Mouse (Mus musculus) midbrain, embryonic 13.5 days (tissue): ENCODE measurements at regions not wholly inside any gene's neighbourhood (a gene's known extent, or its start where the extent isn't known, plus 50 kb on each side); places are given as distances from the start of the nearest gene placed in this dataset.

Source experiments
- ATAC-seq: fragments of 200-750 bp; cut with Nextera tagmentation; 2 replicates; pipeline ENCODE4 v1.8.0; 2017; ENCODE audit warnings: mild to moderate bottlenecking, moderate TSS enrichment, moderate library complexity
- H3K27ac ChIP-seq: fragments of 300-500 bp; sonication (generic); 2 replicates; pipeline ENCODE4 v1.5.1; 2015; ENCODE audit warnings: inconsistent platforms, mild to moderate bottlenecking, moderate library complexity
- H3K27me3 ChIP-seq: fragments of 300-500 bp; sonication (generic); 2 replicates; pipeline ENCODE4 v1.6.1; 2015; ENCODE audit warnings: mild to moderate bottlenecking, inconsistent platforms
- H3K36me3 ChIP-seq: fragments of 300-500 bp; sonication (generic); 2 replicates; pipeline ENCODE4 v1.6.1; 2015; ENCODE audit warnings: mild to moderate bottlenecking, inconsistent platforms
- H3K4me1 ChIP-seq: fragments of 300-500 bp; sonication (generic); replicated peaks from 2 replicates; pipeline ENCODE4 v1.6.1; 2015; ENCODE audit warnings: inconsistent platforms
- H3K4me2 ChIP-seq: fragments of 300-500 bp; sonication (generic); replicated peaks from 2 replicates; pipeline ENCODE4 v1.6.1; 2015; ENCODE audit warnings: moderate library complexity, mild to moderate bottlenecking, inconsistent platforms
- H3K4me3 ChIP-seq: fragments of 300-500 bp; sonication (generic); replicated peaks from 2 replicates; pipeline ENCODE4 v1.5.1; 2015; ENCODE audit warnings: mild to moderate bottlenecking, inconsistent platforms
- H3K9ac ChIP-seq: fragments of 300-500 bp; sonication (generic); replicated peaks from 2 replicates; pipeline ENCODE4 v1.6.1; 2015; ENCODE audit warnings: mild to moderate bottlenecking, inconsistent platforms
- H3K9me3 ChIP-seq: fragments of 300-500 bp; sonication (generic); 2 replicates; pipeline ENCODE4 v1.6.1; 2016; ENCODE audit warnings: mild to moderate bottlenecking, inconsistent platforms
- WGBS: fragments of 180-500 bp; shearing (Covaris S2); methylation state at CpG from one replicate; pipeline ENCODE4 v1.1.7; 2015; 5-methylcytosine and 5-hydroxymethylcytosine counted together

GRCm38 (mm10) chr9:47134479-47134878 lies 135.9 kb downstream of the Gm4791 start:
- no peaks in the 10 kb centered on the region for H3K27me3 ChIP-seq
- H3K36me3 ChIP-seq = no peaks in the 10 kb centered on the region
- no peaks in the 10 kb centered on the region for H3K9me3 ChIP-seq
- H3K4me1 ChIP-seq = 0 out of 2 replicates have a peak, but pooled peaks cover 3% of the 10 kb centered on the region
- no peak overlapping the region for H3K27ac ChIP-seq
- WGBS = 86% methylated on average over 4 of the region's 4 CpGs
- no peak overlapping the region for H3K4me2 ChIP-seq
- H3K4me3 ChIP-seq = no peak overlapping the region
- no peak overlapping the region for H3K9ac ChIP-seq
- no peak for ATAC-seq

GRCm38 (mm10) chr9:47136641-47137040 lies 138.1 kb downstream of the Gm4791 start:
- Histone ChIP-seq H3K27ac (no peak overlapping the region), H3K4me3 (no peak overlapping the region), H3K27me3 (no peaks in the 10 kb centered on the region), H3K9me3 (no peaks in the 10 kb centered on the region), H3K36me3 (no peaks in the 10 kb centered on the region), H3K9ac (no peak overlapping the region), H3K4me2 (no peak overlapping the region), H3K4me1 (0 out of 2 replicates have a peak, but pooled peaks cover 3% of the 10 kb centered on the region)
- no peak for ATAC-seq
- WGBS = 94% methylated on average over 5 of the region's 5 CpGs

- no peaks in the 10 kb centered on the region for H3K27me3 ChIP-seq
- no peaks in the 10 kb centered on the region for H3K4me1 ChIP-seq
- no peak overlapping the region for H3K27ac ChIP-seq
- ATAC-seq = no peak
- no peaks in the 10 kb centered on the region for H3K36me3 ChIP-seq
- H3K4me3 ChIP-seq = no peak overlapping the region
- WGBS = 88% methylated on average over 7 of the region's 7 CpGs
- H3K4me2 ChIP-seq = no peak overlapping the region
- H3K9me3 ChIP-seq = no peaks in the 10 kb centered on the region
- H3K9ac ChIP-seq = no peak overlapping the region
Measured at GRCm38 (mm10) chr9:47153471-47153870, 154.9 kb downstream of the Gm4791 start.

GRCm38 (mm10) chr9:47165480-47166131 lies 167.1 kb downstream of the Gm4791 start:
- H3K27ac ChIP-seq = no peak overlapping the region
- H3K4me1 ChIP-seq = peaks cover 20% of the 10 kb centered on the region
- H3K9me3 ChIP-seq = no peaks in the 10 kb centered on the region
- H3K36me3 ChIP-seq = no peaks in the 10 kb centered on the region
- no peak overlapping the region for H3K4me2 ChIP-seq
- H3K9ac ChIP-seq = no peak overlapping the region
- no peaks in the 10 kb centered on the region for H3K27me3 ChIP-seq
- WGBS = 63% methylated on average over 8 of the region's 8 CpGs
- no peak overlapping the region for H3K4me3 ChIP-seq
- no peak for ATAC-seq

- ATAC-seq = peak; percentile 34; the same call in 1 of the 2 replicates
- WGBS = 57% methylated on average over 20 of the region's 20 CpGs
- no peak overlapping the region for H3K27ac ChIP-seq
- H3K9me3 ChIP-seq = no peaks in the 10 kb centered on the region
- 0 out of 2 replicates have a peak overlapping the region, but pooled peaks have one; percentile 28 for H3K9ac ChIP-seq
- no peak overlapping the region for H3K4me3 ChIP-seq
- peaks cover 20% of the 10 kb centered on the region for H3K4me1 ChIP-seq
- no peaks in the 10 kb centered on the region for H3K27me3 ChIP-seq
- no peaks in the 10 kb centered on the region for H3K36me3 ChIP-seq
- no peak overlapping the region for H3K4me2 ChIP-seq
Measured at GRCm38 (mm10) chr9:47167681-47168240, 169.2 kb downstream of the Gm4791 start.

GRCm38 (mm10) chr9:47176044-47176443 lies 177.5 kb downstream of the Gm4791 start:
- 95% methylated on average over 4 of the region's 4 CpGs for WGBS
- no peak for ATAC-seq
- no peaks in the 10 kb centered on the region for H3K27me3 ChIP-seq

GRCm38 (mm10) chr9:47218101-47218500 lies 219.6 kb downstream of the Gm4791 start:
- no peaks in the 10 kb centered on the region for H3K4me1 ChIP-seq
- H3K36me3 ChIP-seq = no peaks in the 10 kb centered on the region
- H3K4me3 ChIP-seq = no peak overlapping the region
- H3K4me2 ChIP-seq = no peak overlapping the region
- no peak for ATAC-seq
- no peaks in the 10 kb centered on the region for H3K9me3 ChIP-seq
- WGBS = 86% methylated on average over 3 of the region's 3 CpGs
- no peak overlapping the region for H3K27ac ChIP-seq
- H3K27me3 ChIP-seq = no peaks in the 10 kb centered on the region
- no peak overlapping the region for H3K9ac ChIP-seq

More at GRCm38 (mm10) chr9:47176044-47176443, 177.5 kb downstream of the Gm4791 start:
- no peak overlapping the region for H3K4me3 ChIP-seq
- no peak overlapping the region for H3K27ac ChIP-seq
- no peaks in the 10 kb centered on the region for H3K9me3 ChIP-seq
- H3K36me3 ChIP-seq = no peaks in the 10 kb centered on the region
- no peaks in the 10 kb centered on the region for H3K4me1 ChIP-seq
- H3K4me2 ChIP-seq = no peak overlapping the region
- no peak overlapping the region for H3K9ac ChIP-seq

- H3K4me2 ChIP-seq = no peak overlapping the region
- no peaks in the 10 kb centered on the region for H3K36me3 ChIP-seq
- no peak for ATAC-seq
- H3K9ac ChIP-seq = no peak overlapping the region
- no peak overlapping the region for H3K4me3 ChIP-seq
- 0 out of 2 replicates have a peak, but pooled peaks cover 5% of the 10 kb centered on the region for H3K4me1 ChIP-seq
- H3K27ac ChIP-seq = no peak overlapping the region
- no peaks in the 10 kb centered on the region for H3K27me3 ChIP-seq
- WGBS = 62% methylated on average over 2 of the region's 2 CpGs
- H3K9me3 ChIP-seq = no peaks in the 10 kb centered on the region
Measured at GRCm38 (mm10) chr9:47223536-47223935, 225.0 kb downstream of the Gm4791 start.

- Histone ChIP-seq H3K27ac (no peak overlapping the region), H3K4me3 (no peak overlapping the region), H3K27me3 (no peaks in the 10 kb centered on the region), H3K4me2 (no peak overlapping the region), H3K9me3 (no peaks in the 10 kb centered on the region), H3K36me3 (no peaks in the 10 kb centered on the region), H3K4me1 (0 out of 2 replicates have a peak, but pooled peaks cover 5% of the 10 kb centered on the region), H3K9ac (no peak overlapping the region)
- 95% methylated on average over 1 of the region's 1 CpGs for WGBS
- no peak for ATAC-seq
Measured at GRCm38 (mm10) chr9:47224249-47224648, 225.7 kb downstream of the Gm4791 start.

- no peaks in the 10 kb centered on the region for H3K36me3 ChIP-seq
- H3K9ac ChIP-seq = no peak overlapping the region
- H3K4me1 ChIP-seq = 0 out of 2 replicates have a peak, but pooled peaks cover 5% of the 10 kb centered on the region
- no peak overlapping the region for H3K4me3 ChIP-seq
- H3K27ac ChIP-seq = no peak overlapping the region
- ATAC-seq = no peak
- WGBS = 90% methylated on average over 16 of the region's 16 CpGs
- no peaks in the 10 kb centered on the region for H3K9me3 ChIP-seq
- H3K27me3 ChIP-seq = no peaks in the 10 kb centered on the region
- no peak overlapping the region for H3K4me2 ChIP-seq
Measured at GRCm38 (mm10) chr9:47226476-47227271, 228.1 kb downstream of the Gm4791 start.

GRCm38 (mm10) chr9:47227298-47227697 lies 228.8 kb downstream of the Gm4791 start:
- no peaks in the 10 kb centered on the region for H3K36me3 ChIP-seq
- 0 out of 2 replicates have a peak, but pooled peaks cover 5% of the 10 kb centered on the region for H3K4me1 ChIP-seq
- no peak overlapping the region for H3K9ac ChIP-seq
- no peak overlapping the region for H3K27ac ChIP-seq
- H3K27me3 ChIP-seq = no peaks in the 10 kb centered on the region
- no peaks in the 10 kb centered on the region for H3K9me3 ChIP-seq
- no peak for ATAC-seq
- H3K4me2 ChIP-seq = no peak overlapping the region
- no peak overlapping the region for H3K4me3 ChIP-seq
- 89% methylated on average over 8 of the region's 8 CpGs for WGBS

- Histone ChIP-seq H3K9me3 (no peaks in the 10 kb centered on the region), H3K4me1 (0 out of 2 replicates have a peak, but pooled peaks cover under 1% of the 10 kb centered on the region), H3K27me3 (no peaks in the 10 kb centered on the region), H3K9ac (no peak overlapping the region), H3K4me2 (no peak overlapping the region), H3K4me3 (no peak overlapping the region), H3K36me3 (no peaks in the 10 kb centered on the region), H3K27ac (no peak overlapping the region)
- no peak for ATAC-seq
- 79% methylated on average over 5 of the region's 5 CpGs for WGBS
Measured at GRCm38 (mm10) chr9:47228736-47229135, 230.2 kb downstream of the Gm4791 start.
